Mouse (Mus musculus): Measurements from ENCODE around the gene Mcm9.
A peak's percentile ranks its signal among the peaks of the same experiment; 100 is the strongest.
"Not testable (repeated sequence)": the region's sequence is repeated elsewhere in the genome, so short reads cannot be mapped to it uniquely, and the experiment has no call there.

Mcm9 gene

DNA sequence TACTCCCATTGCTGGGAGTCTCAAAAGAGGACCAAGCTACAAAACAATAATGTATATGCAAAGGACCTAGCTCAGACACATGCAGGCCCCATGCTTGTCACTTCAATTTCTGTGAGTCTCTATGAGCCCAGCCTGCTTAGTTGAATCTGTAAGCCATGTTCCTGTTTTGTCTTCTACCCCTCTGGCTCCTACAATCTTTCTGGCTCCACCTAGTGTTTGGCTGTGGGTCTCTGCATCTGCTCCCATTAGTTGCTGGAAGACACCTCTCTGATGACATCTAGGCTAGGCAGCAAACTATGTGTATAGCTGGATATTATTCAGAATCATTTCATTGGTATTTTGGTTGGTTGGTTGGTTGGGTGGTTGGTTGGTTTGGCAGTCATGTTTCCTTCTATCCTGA lies 130.7 kb downstream of the Mcm9 start:
- DNase-seq (ENCODE audit: low spot score): peak; percentile 57

DNA sequence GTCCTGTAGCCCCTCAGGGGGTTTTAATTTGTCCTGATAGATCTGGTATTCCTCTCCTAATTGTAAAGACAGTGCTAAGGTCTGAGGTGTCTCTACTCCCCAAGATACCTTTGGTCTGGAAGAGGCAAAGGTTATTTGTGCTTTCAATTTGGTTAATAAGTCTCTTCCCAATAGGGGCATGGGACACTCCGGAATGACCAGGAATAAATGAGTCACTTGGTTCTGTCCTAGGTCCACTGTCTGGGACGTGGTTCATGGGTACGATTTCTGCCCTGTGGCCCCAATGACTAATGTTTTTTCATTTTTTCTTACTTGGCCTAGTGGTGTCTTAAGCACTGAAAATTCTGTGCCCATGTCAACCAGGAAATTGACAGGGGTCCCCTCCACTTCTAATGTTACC lies 134.9 kb downstream of the Mcm9 start:
- not testable (repeated sequence) for DNase-seq (ENCODE audit: low spot score)

DNA sequence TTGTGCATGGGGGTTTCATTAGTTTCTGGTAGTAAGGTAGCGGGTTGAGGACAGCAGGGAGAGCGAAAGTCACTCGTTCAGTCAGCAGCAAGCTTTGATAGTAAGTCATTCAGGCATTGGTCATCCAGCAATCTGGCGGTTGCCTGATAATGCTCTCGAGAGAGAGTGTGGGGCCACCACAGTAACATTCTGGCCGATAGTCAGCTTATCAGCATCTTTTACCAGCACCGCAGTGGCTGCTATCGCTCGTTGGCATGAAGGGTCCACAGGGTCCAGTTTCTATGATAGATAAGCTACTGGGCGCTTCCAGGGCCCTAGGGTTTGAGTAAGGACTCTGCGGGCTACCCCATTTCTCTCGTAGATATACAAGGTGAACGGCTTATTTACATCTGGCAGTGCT lies 136.3 kb downstream of the Mcm9 start:
- no peak for DNase-seq (ENCODE audit: low spot score)
